25 mouse cellular contexts compared by ENCODE assay signal in the genomic region with DNA sequence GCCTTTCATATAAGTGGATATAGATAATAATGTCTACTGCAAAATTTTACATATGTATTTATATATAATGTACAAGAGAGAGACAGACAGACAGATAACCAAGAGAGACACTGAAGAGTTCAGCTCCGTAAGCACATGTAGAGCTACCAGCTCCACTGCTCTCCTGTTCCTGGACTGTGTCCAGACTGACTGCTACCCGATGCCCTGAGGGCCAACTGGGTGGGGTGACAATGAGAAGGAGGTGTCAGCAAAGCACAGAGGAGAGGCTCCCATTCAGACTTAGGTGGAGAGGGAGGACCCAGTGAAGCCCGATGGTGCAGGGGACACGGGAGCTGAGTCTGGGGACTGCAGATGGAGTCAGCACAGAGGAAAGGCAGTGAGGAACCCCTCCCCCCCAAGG. TPM values are rescaled to one million over a fixed set of nuclear protein-coding genes. Genes with fewer than 3 reads are reported as not detected.
DNase-seq lines count a peak whose midpoint lies in the region; ATAC-seq lines count a peak whose summit lies in the region.
"Had no signal": no experiment of that assay in that cellular context is flagged by ENCODE, and none has a peak within 500 bp of the region (broad histone marks: within the 10 kb centered on the region; RNA-seq: fewer than 3 reads in every experiment).

No protein-coding gene starts in this region.

- H3K4me1 ChIP-seq in heart, embryonic 11.5 days (ENCODE audit: control insufficient read depth, insufficient read depth, low read length), result no peaks in the 10 kb centered on the region
- H3K4me1 ChIP-seq: forebrain, embryonic 15.5 days had no signal

- peak; percentile 29 for DNase-seq in adrenal gland, postnatal 10 days
- no peak for DNase-seq in adrenal gland, postnatal 25 days
- no peak for DNase-seq in heart, adult 8-10 months (ENCODE audit: low spot score)
- DNase-seq in kidney, postnatal 25 days, result peak; percentile 27 to 57
- no peak for DNase-seq in kidney, postnatal 4 days
- DNase-seq in testis, postnatal 14 days (ENCODE audit: low spot score), result no peak
- DNase-seq in left cerebral cortex, postnatal 4 days, result no peak
- DNase-seq: adrenal gland, adult 8-10 months; cerebellum, adult 9-10 months; gastrocnemius, postnatal 25 days; layer of hippocampus, postnatal 36 days; lung, embryonic 14.5 days; thymus, adult 2 months had no signal

- H3K9ac ChIP-seq in heart, embryonic 11.5 days (ENCODE audit: low read depth, low read length), result no peak overlapping the region
- H3K9ac ChIP-seq: forebrain, embryonic 15.5 days; heart, embryonic 13.5 days; hindbrain, embryonic 15.5 days; kidney, embryonic 15.5 days; limb, embryonic 15.5 days; liver, embryonic 14.5 days; lung, embryonic 14.5 days; midbrain, embryonic 12.5 days had no signal

- no peaks in the 10 kb centered on the region for H3K27me3 ChIP-seq in heart, embryonic 11.5 days (ENCODE audit: control insufficient read depth, insufficient read depth, low read length)
- H3K27me3 ChIP-seq: forebrain, embryonic 15.5 days; heart, embryonic 13.5 days; hindbrain, embryonic 15.5 days; Patski had no signal

- intact Hi-C loops in left cerebral cortex, postnatal 4 days (cut with DNase I), result loop anchor here (10.0 kb wide), 1 partner anchor 126 kb away; no protein-coding TSS in a partner anchor

- H3K4me2 ChIP-seq in heart, embryonic 11.5 days, result no peak overlapping the region
- H3K4me2 ChIP-seq: forebrain, embryonic 15.5 days; heart, embryonic 13.5 days; hindbrain, embryonic 15.5 days; kidney, embryonic 15.5 days; limb, embryonic 15.5 days; lung, embryonic 14.5 days; midbrain, embryonic 12.5 days had no signal

- 43% methylated on average over 4 of the region's 4 CpGs for WGBS in heart, embryonic 11.5 days (ENCODE audit: insufficient replicate concordance)

- no peaks in the 10 kb centered on the region for H3K9me3 ChIP-seq in heart, embryonic 11.5 days (replicated peaks; ENCODE audit: control insufficient read depth, low read length)
- H3K9me3 ChIP-seq: forebrain, embryonic 15.5 days; heart, embryonic 13.5 days; hindbrain, embryonic 15.5 days; kidney, embryonic 15.5 days; limb, embryonic 15.5 days had no signal

- H3K4me3 ChIP-seq in heart, embryonic 11.5 days (ENCODE audit: low read depth, low read length), result no peak overlapping the region
- H3K4me3 ChIP-seq: forebrain, embryonic 15.5 days; heart, embryonic 13.5 days; hindbrain, embryonic 15.5 days; kidney, embryonic 15.5 days; layer of hippocampus, adult 2 months; limb, embryonic 15.5 days; midbrain, embryonic 12.5 days had no signal

- H3K27ac ChIP-seq in heart, embryonic 11.5 days (ENCODE audit: low read depth, low read length), result no peak overlapping the region
- H3K27ac ChIP-seq: forebrain, embryonic 15.5 days; heart, embryonic 13.5 days; hindbrain, embryonic 15.5 days; kidney, embryonic 15.5 days; layer of hippocampus, adult 2 months; limb, embryonic 15.5 days; liver, embryonic 14.5 days; midbrain, embryonic 12.5 days had no signal

- H3K36me3 ChIP-seq in heart, embryonic 11.5 days (ENCODE audit: control insufficient read depth, insufficient read depth, low read length), result no peaks in the 10 kb centered on the region
- H3K36me3 ChIP-seq: forebrain, embryonic 15.5 days; heart, embryonic 13.5 days; hindbrain, embryonic 15.5 days; kidney, embryonic 15.5 days; limb, embryonic 15.5 days; midbrain, embryonic 12.5 days had no signal

- 0 out of 2 replicates have a peak, but pooled peaks have one; percentile 39 for ATAC-seq in heart, embryonic 11.5 days (replicated peaks; ENCODE audit: insufficient number of reproducible peaks, low FRiP score, low TSS enrichment)
- ATAC-seq: forebrain, embryonic 15.5 days; Patski had no signal

RNA-seq across cellular contexts. Expression of gene Mdga1, which starts 9.1 kb away (rescaled TPM):
- 1 to 10 TPM; 3.1 to 4.2 TPM for total RNA-seq in adrenal gland, postnatal 10 days (2021)
- total RNA-seq in adrenal gland, postnatal 25 days (2021), result 1.4 and 1.9 TPM in 2 replicates
- 1.7 and 1.8 TPM in 2 replicates for polyA plus RNA-seq in heart, embryonic 11.5 days (2014; fragmentation: Nextera tagmentation; extraction: Ambion mirVana)
- total RNA-seq in heart, adult 8-10 months (2022), result 10 to 100 TPM; 15.6 to 17.3 (median 16.4) TPM
- total RNA-seq in left cerebral cortex, postnatal 4 days (2021), result 10 to 100 TPM; 85.6 to 92.9 TPM
- total RNA-seq: monocyte, adult 5-6 weeks had no signal
- polyA plus RNA-seq: CD4-positive, CD25-positive, alpha-beta regulatory T cell, adult 4 months had no signal

RNA-seq across cellular contexts. Expression of gene Zfand3, which starts 25.5 kb away (rescaled TPM):
- total RNA-seq in adrenal gland, postnatal 10 days (2021), result 100 to 1,000 TPM; 110 to 117 TPM
- total RNA-seq in adrenal gland, postnatal 25 days (2021), result 138 and 144 TPM in 2 replicates
- 49.5 and 51.4 TPM in 2 replicates for polyA plus RNA-seq in heart, embryonic 11.5 days (2014; fragmentation: Nextera tagmentation; extraction: Ambion mirVana)
- total RNA-seq in heart, adult 8-10 months (2022), result 100 to 1,000 TPM; 132 to 150 (median 148) TPM
- 100 to 1,000 TPM in 1 of 2 experiments, 10 to 100 TPM in 1; 95.4 to 103 TPM for total RNA-seq in left cerebral cortex, postnatal 4 days (2021)

Comparison
In these comparisons a context has a peak if more than half of its experiments do, and no peak if none do; other contexts are left out.
1. DNase-seq: peak in adrenal gland, postnatal 10 days (single experiment) and kidney, postnatal 25 days (2 of 2); none in adrenal gland, postnatal 25 days (single experiment), heart, adult 8-10 months (single experiment), kidney, postnatal 4 days (0 of 2), testis, postnatal 14 days (single experiment) and left cerebral cortex, postnatal 4 days (single experiment).
2. RNA of gene Mdga1, which starts 9.1 kb away (total RNA-seq): 85.6 to 92.9 TPM in left cerebral cortex, postnatal 4 days; 15.6 to 17.3 TPM in heart, adult 8-10 months, 3.1 to 4.2 TPM in adrenal gland, postnatal 10 days and 1.4 to 1.9 TPM in adrenal gland, postnatal 25 days; every median in the first group is over 4 times any median in the second.